Mouse (Mus musculus) G1E-ER4 (cell line): ENCODE data around the gene Zfp212. TPM values are rescaled to one million over a fixed set of nuclear protein-coding genes. Genes with fewer than 3 reads are reported as not detected.

Experiments used
- GATA1 ChIP-seq: IDR thresholded peaks from one replicate; pipeline ENCODE4 v1.8.0; 2012; ENCODE audit warnings: low read length, inconsistent platforms
- polyA plus RNA-seq: library from polyadenylated mRNA; stranded (reverse); fragments of >175 nt; gene quantifications from 2 replicates; pipeline ENCODE4 v1.2.3, GENCODE M21; 2012

The Zfp212 gene
- polyA plus RNA-seq, 1 experiment: 15.2 TPM

- no peak for TF ChIP-seq GATA1
These were observed 7.3 kb upstream of the Zfp212 start for GRCm38 (mm10) chr6:47912991-47913390.

- TF ChIP-seq GATA1: no peak
These were observed 3.2 kb upstream of the Zfp212 start for GRCm38 (mm10) chr6:47917051-47917450.

GRCm38 (mm10) chr6:47918768-47919274 is 1.5 kb upstream of the Zfp212 start:
- TF ChIP-seq GATA1: no peak

GRCm38 (mm10) chr6:47919646-47920446 is 430 bp upstream of the Zfp212 start:
- TF ChIP-seq GATA1: no peak

GRCm38 (mm10) chr6:47942461-47942860 is 22.2 kb downstream of the Zfp212 start:
- TF ChIP-seq GATA1: no peak

GRCm38 (mm10) chr6:47943021-47943691 is 22.9 kb downstream of the Zfp212 start:
- TF ChIP-seq GATA1: no peak

GRCm38 (mm10) chr6:47943721-47944120 is 23.4 kb downstream of the Zfp212 start:
- TF ChIP-seq GATA1: no peak

GRCm38 (mm10) chr6:47947388-47947787 is 27.1 kb downstream of the Zfp212 start:
- TF ChIP-seq GATA1: no peak

- TF ChIP-seq GATA1: no peak
These were observed 33.0 kb downstream of the Zfp212 start, which contains the start of gene Zfp956 for GRCm38 (mm10) chr6:47953191-47953726. Gene Zfp956, plus strand, starts transcription at chr6:47953390.

GRCm38 (mm10) chr6:47954425-47954824 is 34.1 kb downstream of the Zfp212 start:
- TF ChIP-seq GATA1: no peak

- no peak for TF ChIP-seq GATA1
These were observed 37.5 kb downstream of the Zfp212 start for GRCm38 (mm10) chr6:47957816-47958215.

GRCm38 (mm10) chr6:47960685-47961421 is 40.6 kb downstream of the Zfp212 start:
- TF ChIP-seq GATA1: no peak

- TF ChIP-seq GATA1: no peak
These were observed 42.8 kb downstream of the Zfp212 start for GRCm38 (mm10) chr6:47963051-47963450.

GRCm38 (mm10) chr6:47974599-47974998 is 54.3 kb downstream of the Zfp212 start:
- no peak for TF ChIP-seq GATA1

GRCm38 (mm10) chr6:47978897-47979368 is 58.7 kb downstream of the Zfp212 start:
- no peak for TF ChIP-seq GATA1

Other genes with a start within 250 kb of the Zfp212 start
- 4.1 and 5.5 TPM in 2 replicates for gene Pdia4, start 107.0 kb upstream of the Zfp212 start, polyA plus RNA-seq
- 0.53 and 0.59 TPM in 2 replicates for gene Zfp786, start 89.6 kb upstream of the Zfp212 start, polyA plus RNA-seq
- gene Zfp398, start 84.8 kb upstream of the Zfp212 start, polyA plus RNA-seq: 5.2 and 6.1 TPM in 2 replicates
- 22.2 and 32.4 TPM in 2 replicates for gene Zfp282, start 43.3 kb upstream of the Zfp212 start, polyA plus RNA-seq
- 7.6 and 9.9 TPM in 2 replicates for gene Zfp956, start 32.9 kb downstream of the Zfp212 start, polyA plus RNA-seq
- 82.0 and 91.7 TPM in 2 replicates for gene Zfp777, start 128.4 kb downstream of the Zfp212 start, polyA plus RNA-seq
- 16.9 and 18.5 TPM in 2 replicates for gene Zfp746, start 166.1 kb downstream of the Zfp212 start, polyA plus RNA-seq